Mouse (Mus musculus) heart, adult 11 months (tissue): Measurements from ENCODE around the gene Nos1.

ENCODE experiments used
- DNase-seq: peaks from one replicate; pipeline ENCODE4 v3.0.0; 2022

Nos1 gene

DNA sequence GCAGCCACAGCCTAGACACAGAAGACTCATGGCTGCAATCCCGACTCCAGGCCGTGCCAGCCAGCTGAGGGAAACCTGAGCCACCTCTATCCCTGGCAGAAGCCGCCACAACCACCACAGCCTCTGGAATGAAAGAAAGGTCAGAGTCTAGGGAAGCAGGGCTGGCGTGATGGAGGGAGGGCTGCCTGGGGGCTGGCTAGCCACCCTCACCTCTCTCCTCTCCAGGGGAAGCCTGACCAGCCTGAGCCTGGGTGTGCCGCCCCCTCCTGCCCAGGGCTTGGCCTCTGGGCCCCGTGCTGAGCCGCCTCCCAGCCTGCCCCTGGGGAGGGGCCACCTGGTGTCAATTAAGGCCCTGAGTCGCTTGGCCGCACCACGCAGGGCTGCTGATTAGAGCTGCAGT, at the start of gene Nos1:
TSS of gene Nos1 (plus strand) at position 352 of the 400 bp plus-strand sequence.
- peak; percentile 93 for DNase-seq

DNA sequence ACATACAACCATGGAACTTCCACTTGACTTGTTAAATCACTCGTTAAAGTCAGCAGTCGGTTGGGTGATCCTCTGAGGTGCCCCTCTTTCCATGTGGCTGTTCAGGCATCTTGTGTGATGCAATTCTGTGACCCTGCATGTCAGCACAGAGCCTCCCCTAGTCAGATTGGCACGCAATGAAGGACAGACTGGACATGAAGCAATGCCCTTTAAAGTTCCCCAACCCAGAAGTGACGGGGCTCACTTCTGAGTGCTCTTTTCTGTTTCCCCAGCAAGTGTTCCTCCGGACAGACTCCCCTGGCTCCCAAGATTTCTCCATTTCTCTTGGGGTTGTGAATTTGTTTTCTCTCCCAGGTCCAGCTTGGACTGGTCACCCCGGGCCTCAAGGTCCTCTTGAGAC, 49.5 kb upstream of the Nos1 start:
- DNase-seq = no peak

- DNase-seq = no peak
These were observed 36.1 kb upstream of the Nos1 start for GRCm38 (mm10) chr5:117744654-117745178.

DNA sequence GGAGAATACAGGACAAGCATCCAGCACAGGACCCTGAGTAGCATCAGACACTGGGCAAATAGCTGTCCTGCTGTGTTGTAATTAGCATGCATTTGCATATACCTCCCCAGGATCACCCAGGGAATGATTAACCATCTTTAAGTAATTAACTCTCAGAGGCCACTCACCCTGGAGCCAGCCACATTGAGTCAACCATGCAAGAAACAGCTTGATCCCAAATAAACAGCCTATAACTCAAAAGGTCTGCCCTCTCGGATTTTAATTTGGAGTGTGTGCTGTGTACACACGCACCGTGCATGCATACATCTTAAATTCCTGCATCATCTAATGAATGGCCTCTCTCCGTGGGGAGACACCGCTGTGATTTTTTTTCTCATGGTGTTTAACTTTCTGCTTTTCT, 31.5 kb upstream of the Nos1 start:
- no peak for DNase-seq

- DNase-seq = no peak
These were observed 22.9 kb upstream of the Nos1 start for GRCm38 (mm10) chr5:117757696-117758482.

- no peak for DNase-seq
These were observed 19.5 kb upstream of the Nos1 start for GRCm38 (mm10) chr5:117761181-117761832.

GRCm38 (mm10) chr5:117764496-117764895, 16.3 kb upstream of the Nos1 start:
- DNase-seq = peak; percentile 87

DNA sequence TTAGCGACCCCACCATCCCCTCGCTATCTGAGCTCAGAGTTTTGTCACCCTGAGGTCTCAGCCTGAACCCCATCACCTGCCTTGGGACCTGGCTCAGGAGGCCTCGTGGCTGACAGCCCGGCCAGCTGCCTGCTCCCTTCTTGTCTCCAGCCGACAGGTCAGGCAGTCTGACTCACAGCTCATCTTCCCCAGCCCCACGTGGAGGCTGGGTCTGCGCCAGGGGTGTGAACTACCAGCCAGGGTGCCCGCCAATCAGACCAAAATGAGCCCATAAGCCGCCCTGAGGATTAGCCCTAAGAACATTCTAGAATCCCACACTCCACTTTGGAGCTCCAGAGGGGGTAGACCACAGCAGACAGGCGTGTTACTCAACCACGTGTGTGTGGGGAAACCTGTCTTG, 1.7 kb upstream of the Nos1 start:
- DNase-seq = peak; percentile 93

DNA sequence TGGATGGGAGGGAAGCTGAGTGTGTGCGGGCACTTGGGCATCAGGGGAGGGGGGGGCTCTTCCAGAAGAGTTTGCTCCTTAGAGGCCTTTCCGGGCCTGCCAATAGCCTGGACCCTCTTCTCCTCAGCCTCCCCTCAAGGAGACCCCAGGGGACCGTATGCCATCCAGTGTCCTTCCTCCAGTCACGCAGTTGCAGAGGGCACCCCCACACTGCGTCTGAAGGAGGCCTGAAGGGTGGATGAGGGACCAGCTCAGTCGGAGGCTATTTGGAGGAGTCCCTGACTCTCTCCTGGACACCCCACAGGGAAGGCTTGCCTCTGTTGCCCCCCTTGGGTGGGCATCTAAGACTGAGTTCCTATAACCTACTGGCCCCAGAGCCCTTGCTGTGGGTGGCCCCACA, 346 bp downstream of the Nos1 start:
- no peak for DNase-seq

DNA sequence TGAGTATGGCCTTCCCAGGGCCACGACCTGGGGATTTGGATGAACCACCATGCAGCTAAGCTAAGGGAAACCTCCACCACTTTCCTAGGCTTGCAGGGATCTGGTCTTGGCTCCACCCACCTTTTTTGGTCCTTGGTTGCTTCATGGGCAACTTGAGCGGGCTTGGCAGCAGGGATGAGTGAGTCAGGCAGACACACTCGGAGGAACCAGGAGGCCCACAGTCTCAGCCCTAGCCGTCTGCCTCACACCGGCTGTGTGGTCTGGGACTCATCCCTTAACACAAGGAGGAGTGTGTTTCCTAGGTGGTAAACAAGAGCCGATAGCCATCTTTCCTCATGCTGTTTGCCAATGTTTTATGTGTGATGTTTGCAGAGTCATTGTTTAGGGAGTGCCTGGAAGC, 9.2 kb downstream of the Nos1 start:
- DNase-seq = no peak

DNA sequence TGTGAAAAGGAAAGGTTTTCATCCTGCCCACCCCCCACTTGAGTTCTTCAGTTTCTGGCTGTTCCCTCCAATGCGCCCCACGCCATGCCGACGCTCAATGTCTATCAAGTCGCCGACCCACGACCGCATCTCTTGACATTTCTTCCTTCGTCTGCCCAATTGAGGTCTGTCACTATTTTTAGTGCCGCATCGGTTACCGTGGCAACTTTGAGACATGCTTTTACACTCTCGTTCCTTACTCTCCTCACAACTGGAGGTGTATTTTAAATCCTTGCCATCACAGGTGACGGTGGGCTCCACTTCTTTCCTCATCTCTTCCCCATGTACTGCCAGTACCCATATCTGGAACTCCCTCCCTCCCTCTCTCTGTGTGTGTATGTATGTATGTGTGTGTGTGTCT, 11.0 kb downstream of the Nos1 start:
- no peak for DNase-seq

DNA sequence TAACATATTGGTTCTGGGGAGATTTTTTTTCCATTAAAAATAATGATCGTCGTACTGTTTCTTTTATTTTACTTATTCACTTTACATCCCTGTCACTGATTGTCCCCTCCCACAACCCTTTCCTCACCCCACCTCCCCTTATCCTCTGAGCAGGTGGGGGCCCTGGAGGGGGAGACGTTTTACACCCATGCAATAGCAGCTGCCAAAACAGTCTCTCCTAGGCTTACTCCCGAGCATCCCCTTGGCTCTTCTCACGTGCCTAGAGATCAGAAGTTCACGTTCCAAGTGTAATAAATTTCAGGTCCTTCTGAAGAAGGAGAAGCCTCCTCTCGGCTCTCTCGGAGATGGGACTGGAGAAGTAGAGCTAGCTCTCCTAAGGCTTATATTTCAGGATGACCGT, 20.0 kb downstream of the Nos1 start:
- DNase-seq = no peak

- peak; percentile 96 for DNase-seq
These were observed 21.3 kb downstream of the Nos1 start for GRCm38 (mm10) chr5:117802071-117802521.

DNA sequence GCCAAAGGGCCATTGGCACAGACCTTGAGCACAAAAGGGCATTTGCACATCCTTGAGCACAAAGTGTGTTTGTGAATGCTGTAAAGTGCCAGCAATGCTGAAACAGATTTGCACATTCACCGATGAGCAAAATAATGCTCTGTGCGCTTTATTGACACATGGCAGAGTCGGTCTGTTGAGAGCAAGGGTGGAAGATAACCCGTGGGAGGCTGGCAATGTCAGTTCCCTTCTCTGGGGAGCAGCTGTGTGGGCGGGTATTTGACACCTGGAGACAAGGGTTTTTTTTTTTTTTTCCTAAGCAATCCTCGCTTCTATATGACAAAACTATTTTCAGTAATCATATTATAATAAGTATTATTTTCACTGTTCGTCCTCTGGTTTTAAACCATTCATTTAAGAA, 22.7 kb downstream of the Nos1 start:
- no peak for DNase-seq

DNA sequence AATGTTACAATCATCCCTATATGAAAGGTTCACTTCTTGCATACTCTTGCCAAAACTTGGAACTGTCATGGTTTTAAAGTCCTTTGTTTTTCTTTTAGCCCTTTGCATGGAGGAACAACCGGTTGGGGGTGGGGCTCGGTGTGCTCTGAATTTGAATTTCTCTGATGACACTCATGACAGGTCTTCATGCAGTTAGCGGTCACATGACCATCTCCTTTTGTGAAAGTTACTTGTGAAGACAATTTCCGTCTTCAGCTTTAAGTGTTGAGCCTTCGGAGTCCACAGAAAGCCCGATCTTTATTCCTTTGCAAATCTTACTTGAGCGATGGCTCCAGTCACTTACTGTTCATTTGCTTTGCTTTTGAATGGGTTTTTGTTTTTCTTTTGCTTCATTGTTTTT, 30.1 kb downstream of the Nos1 start:
- DNase-seq = no peak

- no peak for DNase-seq
These were observed 38.0 kb downstream of the Nos1 start for GRCm38 (mm10) chr5:117818800-117819199.

DNA sequence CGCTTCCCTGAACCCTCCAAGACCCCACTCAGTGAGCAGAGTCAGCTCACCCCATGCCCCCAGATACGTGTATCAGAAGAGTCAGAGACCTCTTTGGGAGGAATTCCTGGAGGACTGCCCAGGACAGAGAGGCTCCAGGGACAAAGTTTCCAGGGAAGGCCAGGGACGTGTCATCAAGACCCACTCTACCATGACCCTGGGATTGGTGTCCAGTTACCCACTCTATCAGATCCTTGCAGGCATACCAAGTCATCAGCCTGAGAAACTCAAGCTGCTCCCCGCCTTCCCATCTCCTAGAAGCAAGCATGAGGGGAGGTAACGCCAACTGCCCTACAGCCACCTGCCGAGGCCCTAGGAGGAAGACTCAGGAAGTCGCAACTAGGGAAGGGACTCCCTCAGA, 39.6 kb downstream of the Nos1 start:
- no peak for DNase-seq

DNA sequence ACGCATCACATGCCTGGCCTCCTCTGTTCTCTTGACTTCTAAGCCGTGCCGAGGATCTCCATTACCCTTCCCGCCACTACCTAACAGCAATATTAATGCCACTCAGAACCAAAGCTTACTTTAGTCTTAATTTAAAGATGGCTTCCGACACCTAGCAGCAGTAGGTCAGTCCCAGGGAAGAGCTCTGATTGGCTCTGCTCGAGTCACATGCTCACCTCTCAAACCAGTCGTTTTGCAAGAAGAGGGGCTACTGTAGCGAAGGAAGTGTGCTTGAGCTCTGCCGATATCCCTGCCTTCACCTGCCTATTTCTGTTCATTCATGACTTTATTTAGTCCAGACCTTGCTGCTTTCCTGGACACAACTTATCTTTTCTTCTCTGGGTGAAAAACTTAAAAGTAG, 43.0 kb downstream of the Nos1 start:
- DNase-seq = no peak

DNA sequence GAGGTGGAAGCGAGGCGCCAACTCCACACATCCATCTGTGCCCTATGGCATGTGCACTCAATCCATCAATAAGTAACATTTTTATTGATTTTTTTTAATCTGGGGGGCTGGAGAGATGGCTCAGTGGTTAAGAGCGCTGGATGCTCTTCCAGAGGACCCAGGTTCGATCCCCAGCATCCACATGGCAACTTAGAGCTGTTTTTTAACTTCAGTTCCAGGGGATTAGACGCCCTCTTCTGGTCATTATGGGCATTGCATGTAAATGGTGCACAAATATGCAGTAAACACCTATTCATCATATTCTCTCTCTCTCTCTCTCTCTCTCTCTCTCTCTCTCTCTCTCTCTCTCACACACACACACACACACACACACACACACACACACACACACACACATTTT, 43.7 kb downstream of the Nos1 start:
- DNase-seq = no peak

GRCm38 (mm10) chr5:117825336-117825735, 44.5 kb downstream of the Nos1 start:
- DNase-seq = no peak

- DNase-seq = no peak
These were observed 46.5 kb downstream of the Nos1 start for GRCm38 (mm10) chr5:117827366-117827765.

GRCm38 (mm10) chr5:117836930-117837329, 56.1 kb downstream of the Nos1 start:
- no peak for DNase-seq

- no peak for DNase-seq
These were observed 56.9 kb downstream of the Nos1 start for GRCm38 (mm10) chr5:117837731-117838130.

DNA sequence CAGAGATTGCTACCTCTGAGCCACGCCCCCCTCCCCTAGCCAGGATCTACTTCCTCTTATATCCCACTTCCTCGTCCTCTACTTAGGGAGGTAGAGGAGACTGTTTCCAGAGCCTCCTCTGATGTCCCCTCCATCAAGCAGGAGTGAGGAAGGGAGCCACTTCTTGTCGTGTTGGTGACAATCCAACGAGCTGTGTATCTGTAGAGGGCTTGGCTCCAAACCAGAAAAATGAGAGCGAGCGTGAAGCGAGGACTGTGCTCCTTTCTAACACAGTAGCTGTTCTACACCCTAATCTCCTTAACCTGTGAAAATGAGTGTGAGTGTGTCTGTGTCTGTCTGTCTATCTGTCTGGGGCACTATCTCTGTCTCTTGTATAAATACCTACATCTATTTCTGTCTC, 58.7 kb downstream of the Nos1 start:
- no peak for DNase-seq
